Mouse (Mus musculus): Measurements from ENCODE around the gene Unc79. TPM values are rescaled to one million over a fixed set of nuclear protein-coding genes. Genes with fewer than 3 reads are reported as not detected.

Gene Unc79
- polyA plus RNA-seq, 1 experiment from 2014 or later: 0.54 TPM

GRCm38 (mm10) chr12:103049865-103050264 lies 101.2 kb downstream of the Unc79 start:
- ATAC-seq (ENCODE audit: low read depth): no peak
- Histone ChIP-seq H3K27me3 (replicated peaks; ENCODE audit: control insufficient read depth, insufficient read depth, low read length) (no peaks in the 10 kb centered on the region), H3K9ac (ENCODE audit: low read depth, low read length) (no peak overlapping the region), H3K9me3 (ENCODE audit: control insufficient read depth, low read length) (no peaks in the 10 kb centered on the region), H3K4me3 (ENCODE audit: low read depth, low read length) (no peak overlapping the region), H3K36me3 (ENCODE audit: control insufficient read depth, insufficient read depth, low read length) (no peaks in the 10 kb centered on the region), H3K4me2 (ENCODE audit: low read depth, low read length) (no peak overlapping the region), H3K27ac (replicated peaks; ENCODE audit: low read depth, low read length) (no peak overlapping the region), H3K4me1 (ENCODE audit: control insufficient read depth, insufficient read depth, low read length) (no peaks in the 10 kb centered on the region)
- WGBS: 77% methylated on average over 12 of the region's 12 CpGs
- no peak for DNase-seq (ENCODE audit: low spot score)

GRCm38 (mm10) chr12:103059321-103060053 lies 110.8 kb downstream of the Unc79 start:
- 78% methylated on average over 21 of the region's 21 CpGs for WGBS
- H3K4me2 ChIP-seq (ENCODE audit: low read depth, low read length): no peak overlapping the region
- H3K9ac ChIP-seq (ENCODE audit: low read depth, low read length): no peak overlapping the region

GRCm38 (mm10) chr12:103060791-103061190 lies 112.1 kb downstream of the Unc79 start:
- H3K36me3 ChIP-seq (ENCODE audit: control insufficient read depth, insufficient read depth, low read length): no peaks in the 10 kb centered on the region
- ATAC-seq (ENCODE audit: low read depth): peak; percentile 53
- H3K4me1 ChIP-seq (ENCODE audit: control insufficient read depth, insufficient read depth, low read length): 0 out of 2 replicates have a peak, but pooled peaks cover 4% of the 10 kb centered on the region
- no peaks in the 10 kb centered on the region for H3K9me3 ChIP-seq (ENCODE audit: control insufficient read depth, low read length)
- no peak overlapping the region for H3K4me2 ChIP-seq (ENCODE audit: low read depth, low read length)
- H3K9ac ChIP-seq (ENCODE audit: low read depth, low read length): no peak overlapping the region
- peak; percentile 71 for DNase-seq (ENCODE audit: low spot score)
- H3K4me3 ChIP-seq (ENCODE audit: low read depth, low read length): no peak overlapping the region
- no peaks in the 10 kb centered on the region for H3K27me3 ChIP-seq (replicated peaks; ENCODE audit: control insufficient read depth, insufficient read depth, low read length)
- no peak overlapping the region for H3K27ac ChIP-seq (replicated peaks; ENCODE audit: low read depth, low read length)
- 80% methylated on average over 10 of the region's 10 CpGs for WGBS

More at GRCm38 (mm10) chr12:103059321-103060053, 110.8 kb downstream of the Unc79 start:
- 0 out of 2 replicates have a peak, but pooled peaks cover 4% of the 10 kb centered on the region for H3K4me1 ChIP-seq (ENCODE audit: control insufficient read depth, insufficient read depth, low read length)
- no peak overlapping the region for H3K27ac ChIP-seq (replicated peaks; ENCODE audit: low read depth, low read length)
- DNase-seq (ENCODE audit: low spot score) (no peak), ATAC-seq (ENCODE audit: low read depth) (no peak)
- H3K27me3 ChIP-seq (replicated peaks; ENCODE audit: control insufficient read depth, insufficient read depth, low read length): no peaks in the 10 kb centered on the region
- no peaks in the 10 kb centered on the region for H3K9me3 ChIP-seq (ENCODE audit: control insufficient read depth, low read length)
- no peak overlapping the region for H3K4me3 ChIP-seq (ENCODE audit: low read depth, low read length)
- H3K36me3 ChIP-seq (ENCODE audit: control insufficient read depth, insufficient read depth, low read length): no peaks in the 10 kb centered on the region

GRCm38 (mm10) chr12:103062133-103062532 lies 113.5 kb downstream of the Unc79 start:
- Histone ChIP-seq H3K27ac (replicated peaks; ENCODE audit: low read depth, low read length) (no peak overlapping the region), H3K4me1 (ENCODE audit: control insufficient read depth, insufficient read depth, low read length) (0 out of 2 replicates have a peak, but pooled peaks cover 4% of the 10 kb centered on the region), H3K9ac (ENCODE audit: low read depth, low read length) (no peak overlapping the region), H3K36me3 (ENCODE audit: control insufficient read depth, insufficient read depth, low read length) (no peaks in the 10 kb centered on the region), H3K9me3 (ENCODE audit: control insufficient read depth, low read length) (no peaks in the 10 kb centered on the region), H3K4me2 (ENCODE audit: low read depth, low read length) (no peak overlapping the region), H3K27me3 (replicated peaks; ENCODE audit: control insufficient read depth, insufficient read depth, low read length) (no peaks in the 10 kb centered on the region), H3K4me3 (ENCODE audit: low read depth, low read length) (no peak overlapping the region)
- ATAC-seq (ENCODE audit: low read depth): no peak
- no peak for DNase-seq (ENCODE audit: low spot score)
- 60% methylated on average over 4 of the region's 4 CpGs for WGBS

- 12% methylated on average over 3 of the region's 3 CpGs for WGBS
- 0 out of 2 replicates have a peak, but pooled peaks cover 4% of the 10 kb centered on the region for H3K4me1 ChIP-seq (ENCODE audit: control insufficient read depth, insufficient read depth, low read length)
- H3K4me2 ChIP-seq (ENCODE audit: low read depth, low read length): no peak overlapping the region
- H3K9me3 ChIP-seq (ENCODE audit: control insufficient read depth, low read length): no peaks in the 10 kb centered on the region
- ATAC-seq (ENCODE audit: low read depth) (peak; percentile 44; the same call in 1 of the 2 replicates), DNase-seq (ENCODE audit: low spot score) (peak; percentile 68)
- H3K36me3 ChIP-seq (ENCODE audit: control insufficient read depth, insufficient read depth, low read length): no peaks in the 10 kb centered on the region
- no peak overlapping the region for H3K4me3 ChIP-seq (ENCODE audit: low read depth, low read length)
- H3K27ac ChIP-seq (replicated peaks; ENCODE audit: low read depth, low read length): no peak overlapping the region
- no peak overlapping the region for H3K9ac ChIP-seq (ENCODE audit: low read depth, low read length)
- H3K27me3 ChIP-seq (replicated peaks; ENCODE audit: control insufficient read depth, insufficient read depth, low read length): no peaks in the 10 kb centered on the region
These were observed 116.3 kb downstream of the Unc79 start for GRCm38 (mm10) chr12:103064944-103065343.

GRCm38 (mm10) chr12:103068161-103068560 lies 119.5 kb downstream of the Unc79 start:
- WGBS: 88% methylated on average over 5 of the region's 5 CpGs
- H3K4me1 ChIP-seq (ENCODE audit: control insufficient read depth, insufficient read depth, low read length): no peaks in the 10 kb centered on the region
- H3K4me2 ChIP-seq (ENCODE audit: low read depth, low read length): no peak overlapping the region
- H3K9me3 ChIP-seq (ENCODE audit: control insufficient read depth, low read length): no peaks in the 10 kb centered on the region
- no peak for ATAC-seq (ENCODE audit: low read depth)
- H3K36me3 ChIP-seq (ENCODE audit: control insufficient read depth, insufficient read depth, low read length): no peaks in the 10 kb centered on the region
- no peak overlapping the region for H3K9ac ChIP-seq (ENCODE audit: low read depth, low read length)
- DNase-seq (ENCODE audit: low spot score): no peak
- H3K27me3 ChIP-seq (replicated peaks; ENCODE audit: control insufficient read depth, insufficient read depth, low read length): no peaks in the 10 kb centered on the region
- no peak overlapping the region for H3K27ac ChIP-seq (replicated peaks; ENCODE audit: low read depth, low read length)
- H3K4me3 ChIP-seq (ENCODE audit: low read depth, low read length): no peak overlapping the region

GRCm38 (mm10) chr12:103069565-103069964 lies 120.9 kb downstream of the Unc79 start:
- Histone ChIP-seq H3K4me3 (ENCODE audit: low read depth, low read length) (no peak overlapping the region), H3K4me2 (ENCODE audit: low read depth, low read length) (no peak overlapping the region), H3K4me1 (ENCODE audit: control insufficient read depth, insufficient read depth, low read length) (no peaks in the 10 kb centered on the region), H3K9me3 (ENCODE audit: control insufficient read depth, low read length) (no peaks in the 10 kb centered on the region), H3K36me3 (ENCODE audit: control insufficient read depth, insufficient read depth, low read length) (no peaks in the 10 kb centered on the region), H3K27ac (replicated peaks; ENCODE audit: low read depth, low read length) (no peak overlapping the region), H3K27me3 (replicated peaks; ENCODE audit: control insufficient read depth, insufficient read depth, low read length) (no peaks in the 10 kb centered on the region), H3K9ac (ENCODE audit: low read depth, low read length) (no peak overlapping the region)
- DNase-seq (ENCODE audit: low spot score) (no peak), ATAC-seq (ENCODE audit: low read depth) (no peak)
- 54% methylated on average over 12 of the region's 12 CpGs for WGBS

- no peak for ATAC-seq (ENCODE audit: low read depth)
- Histone ChIP-seq H3K27me3 (replicated peaks; ENCODE audit: control insufficient read depth, insufficient read depth, low read length) (no peaks in the 10 kb centered on the region), H3K27ac (replicated peaks; ENCODE audit: low read depth, low read length) (no peak overlapping the region), H3K4me2 (ENCODE audit: low read depth, low read length) (no peak overlapping the region), H3K36me3 (ENCODE audit: control insufficient read depth, insufficient read depth, low read length) (no peaks in the 10 kb centered on the region), H3K9me3 (ENCODE audit: control insufficient read depth, low read length) (no peaks in the 10 kb centered on the region), H3K4me3 (ENCODE audit: low read depth, low read length) (no peak overlapping the region), H3K9ac (ENCODE audit: low read depth, low read length) (no peak overlapping the region), H3K4me1 (ENCODE audit: control insufficient read depth, insufficient read depth, low read length) (no peaks in the 10 kb centered on the region)
- DNase-seq (ENCODE audit: low spot score): no peak
- 95% methylated on average over 4 of the region's 4 CpGs for WGBS
These were observed 125.3 kb downstream of the Unc79 start for GRCm38 (mm10) chr12:103073953-103074352.

GRCm38 (mm10) chr12:103078751-103079150 lies 130.1 kb downstream of the Unc79 start:
- Histone ChIP-seq H3K9ac (ENCODE audit: low read depth, low read length) (no peak overlapping the region), H3K27me3 (replicated peaks; ENCODE audit: control insufficient read depth, insufficient read depth, low read length) (no peaks in the 10 kb centered on the region), H3K4me1 (ENCODE audit: control insufficient read depth, insufficient read depth, low read length) (no peaks in the 10 kb centered on the region), H3K27ac (replicated peaks; ENCODE audit: low read depth, low read length) (no peak overlapping the region), H3K36me3 (ENCODE audit: control insufficient read depth, insufficient read depth, low read length) (no peaks in the 10 kb centered on the region), H3K4me3 (ENCODE audit: low read depth, low read length) (no peak overlapping the region), H3K9me3 (ENCODE audit: control insufficient read depth, low read length) (no peaks in the 10 kb centered on the region), H3K4me2 (ENCODE audit: low read depth, low read length) (no peak overlapping the region)
- no peak for ATAC-seq (ENCODE audit: low read depth)
- 63% methylated on average over 7 of the region's 7 CpGs for WGBS
- no peak for DNase-seq (ENCODE audit: low spot score)

All from embryonic facial prominence, embryonic 14.5 days (tissue).